In genomic region chr11:50624239-50624638, GRCm38 (mm10) we compare ENCODE assay signal across 9 mouse cellular contexts. TPM values are rescaled to one million over a fixed set of nuclear protein-coding genes. Genes with fewer than 3 reads are reported as not detected.
DNase-seq lines count a peak whose midpoint lies in the region; ATAC-seq and TF ChIP-seq lines count a peak whose summit lies in the region.
"Had no signal": no experiment of that assay in that cellular context is flagged by ENCODE, and none has a peak within 500 bp of the region (broad histone marks: within the 10 kb centered on the region; RNA-seq: fewer than 3 reads in every experiment).

No protein-coding gene starts in this region.

- no peak overlapping the region for H3K4me2 ChIP-seq in intestine, embryonic 16.5 days (ENCODE audit: low read depth, low read length)
- H3K4me2 ChIP-seq in intestine, embryonic 15.5 days (replicated peaks) = no peak overlapping the region

- no peak for TF ChIP-seq CTCF in thymus, adult 2 months (IDR thresholded peaks at IDR 0.05; ENCODE audit: borderline replicate concordance, control insufficient read depth, extremely low read depth, insufficient read depth, low read length, poor library complexity)
- TF ChIP-seq CTCF in kidney, adult 2 months (conservative IDR thresholded peaks at IDR 0.05; ENCODE audit: insufficient read depth, insufficient read length, low read depth, low read length) = no peak

- DNase-seq in cerebellum, postnatal 10 days = peak; percentile 64 to 74
- DNase-seq in cerebellum, adult 9-11 months = no peak
- DNase-seq in thymus, adult 2 months = no peak
- DNase-seq in thymus, postnatal 25 days = no peak
- peak; percentile 35 for DNase-seq in thymus, postnatal 14 days
- DNase-seq in kidney, adult 2 months = no peak
- DNase-seq: kidney, adult 11 months had no signal

- H3K27me3 ChIP-seq in intestine, embryonic 16.5 days (replicated peaks; ENCODE audit: control insufficient read depth, insufficient read depth, low read length) = no peaks in the 10 kb centered on the region
- no peaks in the 10 kb centered on the region for H3K27me3 ChIP-seq in intestine, embryonic 15.5 days (replicated peaks)
- no peaks in the 10 kb centered on the region for H3K27me3 ChIP-seq in thymus, adult 2 months (ENCODE audit: control insufficient read depth, insufficient read depth, low read length)
- no peaks in the 10 kb centered on the region for H3K27me3 ChIP-seq in kidney, adult 2 months (replicated peaks; ENCODE audit: control insufficient read depth, insufficient read depth, low read length)

- 0 out of 2 replicates have a peak overlapping the region, but pooled peaks have one; percentile 11 for H3K9ac ChIP-seq in intestine, embryonic 16.5 days (ENCODE audit: low read depth, low read length)
- H3K9ac ChIP-seq in intestine, embryonic 15.5 days = no peak overlapping the region

- no peak overlapping the region for H3K4me3 ChIP-seq in intestine, embryonic 16.5 days (ENCODE audit: low read length)
- no peak overlapping the region for H3K4me3 ChIP-seq in intestine, embryonic 15.5 days (replicated peaks)
- no peak overlapping the region for H3K4me3 ChIP-seq in thymus, adult 2 months (ENCODE audit: control insufficient read depth, insufficient read depth, low read length)
- H3K4me3 ChIP-seq in kidney, adult 2 months (ENCODE audit: insufficient read depth, low read depth, low read length) = no peak overlapping the region

- no peak for TF ChIP-seq POLR2A in thymus, adult 2 months (IDR thresholded peaks at IDR 0.05; ENCODE audit: control insufficient read depth, extremely low read depth, insufficient read depth, low read length, poor library complexity)
- no peak for TF ChIP-seq POLR2A in kidney, adult 2 months (IDR thresholded peaks at IDR 0.05; ENCODE audit: low read depth, low read length)

- H3K4me1 ChIP-seq in intestine, embryonic 16.5 days (ENCODE audit: control insufficient read depth, insufficient read depth, low read length) = peaks cover 25% of the 10 kb centered on the region; the same call in 1 of the 2 replicates
- H3K4me1 ChIP-seq in intestine, embryonic 15.5 days (replicated peaks) = peaks cover 35% of the 10 kb centered on the region
- H3K4me1 ChIP-seq in thymus, adult 2 months (replicated peaks; ENCODE audit: control insufficient read depth, insufficient read depth, low read length) = peaks cover 20% of the 10 kb centered on the region
- H3K4me1 ChIP-seq in kidney, adult 2 months (ENCODE audit: control insufficient read depth, insufficient read depth, low read length) = no peaks in the 10 kb centered on the region

- no peaks in the 10 kb centered on the region for H3K36me3 ChIP-seq in intestine, embryonic 16.5 days (ENCODE audit: control insufficient read depth, insufficient read depth, low read length)
- H3K36me3 ChIP-seq in intestine, embryonic 15.5 days = no peaks in the 10 kb centered on the region
- no peaks in the 10 kb centered on the region for H3K36me3 ChIP-seq in thymus, adult 2 months (ENCODE audit: control insufficient read depth, insufficient read depth, low read length)
- H3K36me3 ChIP-seq in kidney, adult 2 months (ENCODE audit: control insufficient read depth, insufficient read depth, low read length) = no peaks in the 10 kb centered on the region

- WGBS in intestine, embryonic 16.5 days = 46% methylated on average over 2 of the region's 2 CpGs
- 47% methylated on average over 2 of the region's 2 CpGs for WGBS in intestine, embryonic 15.5 days
- 38% methylated on average over 2 of the region's 2 CpGs for WGBS in thymus, adult 2 months
- 65% methylated on average over 2 of the region's 2 CpGs for WGBS in kidney, adult 2 months

- H3K9me3 ChIP-seq in intestine, embryonic 16.5 days (ENCODE audit: control insufficient read depth, low read length) = no peaks in the 10 kb centered on the region
- H3K9me3 ChIP-seq in intestine, embryonic 15.5 days = no peaks in the 10 kb centered on the region

- ATAC-seq in intestine, embryonic 16.5 days = no peak
- ATAC-seq in intestine, embryonic 15.5 days = no peak

- no peak overlapping the region for H3K27ac ChIP-seq in intestine, embryonic 16.5 days (ENCODE audit: low read length)
- no peak overlapping the region for H3K27ac ChIP-seq in intestine, embryonic 15.5 days
- peak overlapping the region; percentile 47; the same call in 1 of the 2 replicates for H3K27ac ChIP-seq in thymus, adult 2 months (ENCODE audit: control insufficient read depth, insufficient read depth, low read length)
- no peak overlapping the region for H3K27ac ChIP-seq in kidney, adult 2 months (ENCODE audit: insufficient read depth, low read depth, low read length)

RNA-seq across cellular contexts. Expression of gene Adamts2, which starts 22.4 kb away (rescaled TPM):
- 6.5 and 7.8 TPM in 2 replicates for polyA plus RNA-seq in intestine, embryonic 16.5 days (2015; fragmentation: Nextera tagmentation; extraction: Ambion mirVana)
- polyA plus RNA-seq in intestine, embryonic 15.5 days (2015; fragmentation: Nextera tagmentation; extraction: Ambion mirVana) = 8.5 and 9.0 TPM in 2 replicates
- polyA plus RNA-seq in thymus, adult 2 months (2012; rRNA removed) = 4.9 and 5.5 TPM in 2 replicates
- 4.5 and 7.0 TPM in 2 replicates for polyA plus RNA-seq in kidney, adult 2 months (2012; rRNA removed)

Comparison
In these comparisons a context has a peak if more than half of its experiments do, and no peak if none do; other contexts are left out.
1. DNase-seq: peak in cerebellum, postnatal 10 days (2 of 2) and thymus, postnatal 14 days (single experiment); none in cerebellum, adult 9-11 months (single experiment), thymus, adult 2 months (single experiment), thymus, postnatal 25 days (single experiment) and kidney, adult 2 months (single experiment).